Mouse (Mus musculus) MEL (cell line): ENCODE measurements around the gene Cnot6l. TPM values are rescaled to one million over a fixed set of nuclear protein-coding genes. Genes with fewer than 3 reads are reported as not detected.

ENCODE experiments used
- DNase-seq: peaks from one replicate; pipeline ENCODE4 v3.0.0; 2011; ENCODE audit warnings: low read depth, low spot score
- H3K27ac ChIP-seq: 2 replicates; pipeline ENCODE4 v1.5.1; 2012; ENCODE audit warnings: low read depth, mild to moderate bottlenecking, control low read depth, low read length, moderate library complexity; ENCODE audit not compliant: control insufficient read depth
- H3K27me3 ChIP-seq, 2 experiments: fragments of 150-350 bp in 1 of 2; sonication (generic) in 1 of 2; 2 replicates each; pipeline ENCODE4 v1.6.1; 2012; ENCODE audit warnings: low read length in 2 of 2, mild to moderate bottlenecking in 2 of 2, improper control_type of control experiment in 1 of 2, moderate library complexity in 1 of 2; ENCODE audit not compliant: insufficient read depth in 2 of 2, control insufficient read depth in 1 of 2
- H3K36me3 ChIP-seq, 2 experiments: 2 replicates each; pipeline ENCODE4 v1.6.1; 2012 to 2014; ENCODE audit warnings: low read length in 2 of 2, improper control_type of control experiment in 1 of 2, inconsistent platforms in 1 of 2, mild to moderate bottlenecking in 1 of 2; ENCODE audit not compliant: insufficient read depth in 2 of 2, control insufficient read depth in 1 of 2
- H3K4me1 ChIP-seq, 2 experiments: fragments of 150-350 bp in 1 of 2; sonication (generic) in 1 of 2; 2 replicates each; pipeline ENCODE4 v1.6.1; 2012; ENCODE audit warnings: low read length in 2 of 2, improper control_type of control experiment in 1 of 2, mild to moderate bottlenecking in 1 of 2; ENCODE audit not compliant: insufficient read depth in 2 of 2, control insufficient read depth in 1 of 2
- H3K4me3 ChIP-seq, 2 experiments: fragments of 150-350 bp in 1 of 2; sonication (generic) in 1 of 2; 2 replicates each; pipeline ENCODE4 v1.5.1; 2012; ENCODE audit warnings: low read depth in 2 of 2, low read length in 2 of 2, mild to moderate bottlenecking in 2 of 2, moderate library complexity in 2 of 2, control low read depth in 1 of 2, improper control_type of control experiment in 1 of 2; ENCODE audit not compliant: control insufficient read depth in 1 of 2, insufficient read depth in 1 of 2
- H3K79me2 ChIP-seq: 2 replicates; pipeline ENCODE4 v1.6.1; 2012; ENCODE audit warnings: mild to moderate bottlenecking, low read length, moderate library complexity; ENCODE audit not compliant: control insufficient read depth, poor library complexity, insufficient read depth
- H3K9ac ChIP-seq: 2 replicates; pipeline ENCODE4 v1.6.1; 2012; ENCODE audit warnings: low read depth, mild to moderate bottlenecking, control low read depth, low read length, moderate library complexity; ENCODE audit not compliant: control insufficient read depth, poor library complexity, severe bottlenecking
- H3K9me3 ChIP-seq: fragments of 150-350 bp; sonication (generic); replicated peaks from 2 replicates; pipeline ENCODE4 v1.6.1; 2012; ENCODE audit warnings: mild to moderate bottlenecking, low read length, improper control_type of control experiment, moderate library complexity; ENCODE audit not compliant: insufficient read depth
- BHLHE40 ChIP-seq: IDR thresholded peaks from 2 replicates; pipeline ENCODE4 v1.6.1; 2012; ENCODE audit warnings: low read depth, mild to moderate bottlenecking, inconsistent platforms, low read length, improper control_type of control experiment, borderline replicate concordance
- CHD1 ChIP-seq: IDR thresholded peaks from 2 replicates; pipeline ENCODE4 v1.6.1; 2012; ENCODE audit warnings: low read depth, mild to moderate bottlenecking, inconsistent platforms, low read length, improper control_type of control experiment
- CTCF ChIP-seq, 3 experiments: IDR thresholded peaks in 2 of 3; conservative IDR thresholded peaks in 1 of 3; 2 replicates each; pipeline ENCODE4 v1.5.1; 2011 to 2012; ENCODE audit warnings: low read length in 3 of 3, low read depth in 2 of 3, mild to moderate bottlenecking in 2 of 3, improper control_type of control experiment in 1 of 3, inconsistent platforms in 1 of 3, mixed read lengths in 1 of 3, moderate library complexity in 1 of 3; ENCODE audit not compliant: control insufficient read depth in 1 of 3, insufficient read depth in 1 of 3, poor library complexity in 1 of 3, severe bottlenecking in 1 of 3
- E2F4 ChIP-seq: IDR thresholded peaks from 2 replicates; pipeline ENCODE4 v1.6.1; 2011; ENCODE audit warnings: low read depth, low read length, improper control_type of control experiment, borderline replicate concordance
- ELF1 ChIP-seq: IDR thresholded peaks from 2 replicates; pipeline ENCODE4 v1.6.1; 2014; ENCODE audit warnings: low read depth, mild to moderate bottlenecking, inconsistent platforms, low read length, improper control_type of control experiment, moderate library complexity
- EP300 ChIP-seq, 2 experiments: IDR thresholded peaks; 2 replicates each; pipeline ENCODE4 v1.6.1; 2011; ENCODE audit warnings: improper control_type of control experiment in 2 of 2, low read length in 2 of 2, low read depth in 1 of 2, mild to moderate bottlenecking in 1 of 2
- ETS1 ChIP-seq: IDR thresholded peaks from 2 replicates; pipeline ENCODE4 v1.6.1; 2012; ENCODE audit warnings: low read depth, mild to moderate bottlenecking, inconsistent platforms, low read length, improper control_type of control experiment, moderate library complexity
- GABPA ChIP-seq: IDR thresholded peaks from 2 replicates; pipeline ENCODE4 v1.6.1; 2012; ENCODE audit warnings: low read depth, mild to moderate bottlenecking, inconsistent platforms, low read length, improper control_type of control experiment, moderate library complexity
- HCFC1 ChIP-seq: IDR thresholded peaks from 2 replicates; pipeline ENCODE4 v1.6.1; 2012; ENCODE audit warnings: low read depth, mild to moderate bottlenecking, inconsistent platforms, low read length, improper control_type of control experiment, moderate library complexity
- JUND ChIP-seq: IDR thresholded peaks from 2 replicates; pipeline ENCODE4 v1.6.1; 2011; ENCODE audit warnings: low read depth, mild to moderate bottlenecking, improper control_type of control experiment, low read length
- KAT2A ChIP-seq: conservative IDR thresholded peaks from 2 replicates; pipeline ENCODE4 v1.6.1; 2012; ENCODE audit warnings: low read depth, low read length, improper control_type of control experiment, inconsistent platforms
- MAFK ChIP-seq: IDR thresholded peaks from 2 replicates; pipeline ENCODE4 v1.6.1; 2011; ENCODE audit warnings: low read depth, mild to moderate bottlenecking, low read length, improper control_type of control experiment, borderline replicate concordance
- MAX ChIP-seq: IDR thresholded peaks from 2 replicates; pipeline ENCODE4 v1.6.1; 2011; ENCODE audit warnings: low read length, improper control_type of control experiment
- MAZ ChIP-seq: IDR thresholded peaks from 2 replicates; pipeline ENCODE4 v1.6.1; 2012; ENCODE audit warnings: low read depth, mild to moderate bottlenecking, inconsistent platforms, low read length, improper control_type of control experiment
- MEF2A ChIP-seq: IDR thresholded peaks from 2 replicates; pipeline ENCODE4 v1.6.1; 2014; ENCODE audit warnings: low read depth, mild to moderate bottlenecking, inconsistent platforms, low read length, improper control_type of control experiment; ENCODE audit not compliant: poor library complexity, insufficient replicate concordance, severe bottlenecking; ENCODE audit errors: extremely low read depth
- MXI1 ChIP-seq: IDR thresholded peaks from 2 replicates; pipeline ENCODE4 v1.6.1; 2011; ENCODE audit warnings: mild to moderate bottlenecking, low read depth, low read length, improper control_type of control experiment
- MYB ChIP-seq: IDR thresholded peaks from 2 replicates; pipeline ENCODE4 v1.6.1; 2011; ENCODE audit warnings: mild to moderate bottlenecking, low read depth, low read length, improper control_type of control experiment
- MYC ChIP-seq: IDR thresholded peaks from 2 replicates; pipeline ENCODE4 v1.6.1; 2011; ENCODE audit warnings: low read depth, mild to moderate bottlenecking, low read length, improper control_type of control experiment, moderate library complexity
- NELFE ChIP-seq: IDR thresholded peaks from 2 replicates; pipeline ENCODE4 v1.6.1; 2011; ENCODE audit warnings: low read depth, low read length, improper control_type of control experiment
- NRF1 ChIP-seq: IDR thresholded peaks from 2 replicates; pipeline ENCODE4 v1.6.1; 2014; ENCODE audit warnings: low read depth, mild to moderate bottlenecking, inconsistent platforms, low read length, improper control_type of control experiment, moderate library complexity; ENCODE audit not compliant: poor library complexity, insufficient read depth, severe bottlenecking
- POLR2A ChIP-seq, 2 experiments: IDR thresholded peaks; 2 replicates each; pipeline ENCODE4 v1.6.1; 2011 to 2012; ENCODE audit warnings: low read length in 2 of 2, mild to moderate bottlenecking in 2 of 2, control low read depth in 1 of 2, improper control_type of control experiment in 1 of 2, low read depth in 1 of 2, moderate library complexity in 1 of 2; ENCODE audit not compliant: control insufficient read depth in 1 of 2, insufficient read depth in 1 of 2, poor library complexity in 1 of 2
- POLR2AphosphoS2 ChIP-seq: IDR thresholded peaks from 2 replicates; pipeline ENCODE4 v1.6.1; 2011; ENCODE audit warnings: low read length, improper control_type of control experiment
- RAD21 ChIP-seq: IDR thresholded peaks from 2 replicates; pipeline ENCODE4 v1.6.1; 2011; ENCODE audit warnings: mild to moderate bottlenecking, low read depth, low read length, improper control_type of control experiment
- RCOR1 ChIP-seq: IDR thresholded peaks from 2 replicates; pipeline ENCODE4 v1.6.1; 2012; ENCODE audit warnings: low read depth, mild to moderate bottlenecking, inconsistent platforms, low read length, improper control_type of control experiment
- SIN3A ChIP-seq: IDR thresholded peaks from 2 replicates; pipeline ENCODE4 v1.6.1; 2012; ENCODE audit warnings: low read length, improper control_type of control experiment, inconsistent platforms
- TBP ChIP-seq: IDR thresholded peaks from 2 replicates; pipeline ENCODE4 v1.8.0; 2011; ENCODE audit warnings: low read depth, low read length, improper control_type of control experiment
- TCF12 ChIP-seq: IDR thresholded peaks from 2 replicates; pipeline ENCODE4 v1.6.1; 2014; ENCODE audit warnings: low read depth, mild to moderate bottlenecking, inconsistent platforms, low read length, improper control_type of control experiment, moderate library complexity
- USF1 ChIP-seq: IDR thresholded peaks from 2 replicates; pipeline ENCODE4 v1.6.1; 2014; ENCODE audit warnings: low read depth, mild to moderate bottlenecking, inconsistent platforms, low read length, improper control_type of control experiment, moderate library complexity
- USF2 ChIP-seq, 2 experiments: IDR thresholded peaks; 2 replicates each; pipeline ENCODE4 v1.6.1; 2011 to 2012; ENCODE audit warnings: improper control_type of control experiment in 2 of 2, low read length in 2 of 2, borderline replicate concordance in 1 of 2, inconsistent platforms in 1 of 2, low read depth in 1 of 2, mild to moderate bottlenecking in 1 of 2; ENCODE audit not compliant: insufficient read depth in 1 of 2
- ZC3H11A ChIP-seq: IDR thresholded peaks from 2 replicates; pipeline ENCODE4 v1.6.1; 2012; ENCODE audit warnings: low read depth, mild to moderate bottlenecking, inconsistent platforms, low read length, improper control_type of control experiment
- ZMIZ1 ChIP-seq: IDR thresholded peaks from 2 replicates; pipeline ENCODE4 v1.6.1; 2012; ENCODE audit warnings: low read depth, mild to moderate bottlenecking, inconsistent platforms, low read length, improper control_type of control experiment, moderate library complexity
- polyA plus RNA-seq, 2 experiments: library from polyadenylated mRNA; stranded (reverse) in 1 of 2; unstranded in 1 of 2; fragments of >175 nt in 1 of 2; fragments of >200 nt in 1 of 2; gene quantifications; 2 replicates each; pipeline versions ENCODE4 v1.2.1 to v1.2.4; 2012; ENCODE audit warnings: low replicate concordance in 2 of 2, low read depth in 1 of 2; ENCODE audit not compliant: insufficient read length in 2 of 2, insufficient read depth in 1 of 2, missing spikeins in 1 of 2
- total RNA-seq: library from RNA; depleted of rRNA; stranded (reverse); fragments of 300-350 nt; gene quantifications from 2 replicates; pipeline ENCODE4 v1.2.3, GENCODE M21; 2012

The Cnot6l gene
- total and polyA plus RNA-seq, 3 experiments: 10.2 to 21.2 TPM; not detected in 1

DNA sequence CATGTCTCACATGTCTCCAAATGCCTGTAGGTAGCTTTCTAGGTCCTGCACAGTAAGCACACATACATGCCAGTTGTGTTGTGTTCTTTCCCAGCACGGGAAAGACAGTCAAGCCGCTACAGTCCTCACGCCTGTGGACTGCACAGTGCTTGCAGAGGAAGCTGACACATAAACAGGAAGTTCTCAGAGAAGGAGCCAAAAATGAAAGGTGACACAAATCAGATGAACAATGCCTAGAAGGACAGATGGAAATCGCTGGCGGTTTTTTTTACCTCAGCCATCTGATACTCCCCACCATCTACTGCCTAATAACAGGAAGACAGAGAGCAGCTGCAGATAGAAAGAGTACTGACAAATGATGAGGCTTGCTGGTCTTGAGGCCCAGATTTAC lies at the start of gene Cnot6l (continued):
- TF ChIP-seq USF2 (IDR thresholded peaks at IDR 0.05; ENCODE audit: borderline replicate concordance in 1 of 2, insufficient read depth in 1 of 2, low read depth in 1 of 2, low read length in 2 of 2): no peak
- TF ChIP-seq RAD21: no peak

DNA sequence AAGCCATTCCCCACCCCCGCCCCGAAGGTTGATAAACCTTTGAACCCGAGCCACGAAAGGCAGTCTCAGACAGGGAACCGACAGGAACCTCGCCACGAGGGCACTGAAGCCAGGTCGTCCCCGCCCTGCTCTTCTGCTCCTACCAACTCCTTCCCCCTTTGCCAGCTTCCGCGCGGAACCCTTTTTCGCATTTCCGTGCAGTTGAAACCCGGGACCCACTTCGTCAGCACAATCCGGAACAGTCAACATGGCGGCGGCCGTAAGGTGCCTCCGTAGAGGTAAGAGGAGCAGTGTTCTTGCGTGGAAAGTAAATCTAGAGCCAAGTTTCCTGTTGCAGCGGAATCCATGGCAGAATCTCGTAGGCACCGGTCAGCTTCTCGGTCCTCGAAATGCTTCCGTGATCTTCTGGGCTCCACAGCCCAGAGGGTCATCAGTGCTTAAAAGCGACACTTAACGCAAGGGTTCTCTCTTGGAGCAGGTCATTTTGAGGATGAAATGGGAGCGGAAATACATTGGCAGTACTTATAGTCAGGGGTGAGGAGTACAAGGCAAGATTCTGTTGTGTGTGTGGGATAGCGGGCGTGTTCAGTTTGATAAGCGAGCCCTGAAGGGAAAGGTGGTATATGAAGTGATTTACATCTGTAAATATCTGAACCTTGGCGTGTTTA lies 46.1 kb upstream of the Cnot6l start:
- no peaks in the 10 kb centered on the region for H3K9me3 ChIP-seq
- H3K4me3 ChIP-seq: peak overlapping the region; percentile 75 to 79
- DNase-seq: peak; percentile 98
- peaks cover 0 to 41% of the 10 kb centered on the region in 2 experiments; a peak in 2 of 4 replicates for H3K36me3 ChIP-seq
- TF ChIP-seq RCOR1: peak; percentile 55; the same call in 1 of the 2 replicates
- TF ChIP-seq CHD1: 0 out of 2 replicates have a peak, but pooled peaks have one; percentile 57
- TF ChIP-seq MAFK: no peak
- no peak for TF ChIP-seq E2F4
- peak; percentile 89 for TF ChIP-seq NELFE
- peak; percentile 80; the same call in 1 of the 2 replicates for TF ChIP-seq MEF2A
- 0 out of 2 replicates have a peak, but pooled peaks have one; percentile 29 for TF ChIP-seq NRF1
- no peak for TF ChIP-seq JUND
- TF ChIP-seq EP300 (IDR thresholded peaks at IDR 0.05; ENCODE audit: low read depth in 1 of 2, low read length in 2 of 2): peak in 1 of 2 experiments; percentile 58; a peak in 2 of 4 replicates
- peak; percentile 96 for TF ChIP-seq ELF1
- peak; percentile 96 for TF ChIP-seq MYC
- TF ChIP-seq KAT2A: peak; percentile 72; the same call in 1 of the 2 replicates
- TF ChIP-seq RAD21: no peak
- peak; percentile 75; the same call in 1 of the 2 replicates for TF ChIP-seq POLR2AphosphoS2
- TF ChIP-seq POLR2A (IDR thresholded peaks at IDR 0.05; ENCODE audit: control insufficient read depth in 1 of 2, insufficient read depth in 1 of 2, low read depth in 1 of 2, low read length in 2 of 2, poor library complexity in 1 of 2): peak; percentile 89 to 97
- peak; percentile 97 for TF ChIP-seq SIN3A
- TF ChIP-seq ZMIZ1: peak; percentile 86
- TF ChIP-seq MXI1: peak; percentile 94
- TF ChIP-seq USF1: peak; percentile 25
- peak; percentile 86 for TF ChIP-seq MAX
- TF ChIP-seq MYB: no peak
- TF ChIP-seq CTCF (IDR thresholded peaks at IDR 0.05 in 2 of 3, conservative IDR thresholded peaks at IDR 0.05 in 1 of 3; ENCODE audit: control insufficient read depth in 1 of 3, insufficient read depth in 1 of 3, low read depth in 2 of 3, low read length in 3 of 3, poor library complexity in 1 of 3, severe bottlenecking in 1 of 3): no peak
- no peak for TF ChIP-seq ZC3H11A
- peak; percentile 80 for TF ChIP-seq ETS1
- peak; percentile 92 for TF ChIP-seq TCF12
- peak; percentile 91 for TF ChIP-seq MAZ
- no peak for TF ChIP-seq BHLHE40
- peak; percentile 98 for TF ChIP-seq HCFC1
- TF ChIP-seq GABPA: no peak
- peak; percentile 94 for TF ChIP-seq TBP
- H3K27ac ChIP-seq: peak overlapping the region; percentile 98
- peaks cover 12 to 17% of the 10 kb centered on the region in 2 experiments for H3K4me1 ChIP-seq
- no peaks in the 10 kb centered on the region for H3K27me3 ChIP-seq
- H3K9ac ChIP-seq: peak overlapping the region; percentile 87
- H3K79me2 ChIP-seq: peaks cover 15% of the 10 kb centered on the region
